Mouse (Mus musculus) thymus, postnatal 10 days (tissue): Measurements from ENCODE around the gene Brf1.

Source experiments
- DNase-seq, 2 experiments: peaks; one replicate each; pipeline ENCODE4 v3.0.0; 2021; ENCODE audit warnings: low spot score in 2 of 2

Gene Brf1

GRCm38 (mm10) chr12:112976371-112977073 lies 24.0 kb downstream of the Brf1 start, which contains the start of gene Btbd6:
Gene Btbd6, plus strand, starts transcription at chr12:112976482.
- peak; percentile 86 to 88 for DNase-seq

- no peak for DNase-seq
These were observed 25.8 kb downstream of the Brf1 start for GRCm38 (mm10) chr12:112974736-112975135.

DNA sequence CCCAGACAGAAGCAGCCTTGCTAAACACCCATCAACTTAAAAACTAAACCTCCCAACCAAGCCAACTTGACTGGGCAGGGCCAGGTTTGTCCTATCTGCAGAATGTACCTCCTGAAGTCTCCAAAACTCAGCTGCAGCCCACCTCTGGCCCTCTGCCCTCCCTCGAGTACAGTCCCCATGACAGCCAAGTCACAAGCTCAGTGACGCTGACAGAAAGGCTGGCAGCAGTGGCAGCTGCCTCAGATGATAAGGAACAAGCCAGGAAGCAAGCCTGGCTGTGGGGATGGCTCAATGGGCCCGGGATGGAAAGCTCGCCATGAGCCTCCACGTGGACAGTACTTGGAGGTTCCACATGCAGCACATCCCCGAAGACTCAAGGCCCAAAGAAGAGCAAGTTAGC lies 30.9 kb downstream of the Brf1 start:
- DNase-seq = no peak

GRCm38 (mm10) chr12:112968943-112969342 lies 31.6 kb downstream of the Brf1 start:
- DNase-seq = no peak

- DNase-seq = no peak
These were observed 34.7 kb downstream of the Brf1 start for GRCm38 (mm10) chr12:112965783-112966182.

GRCm38 (mm10) chr12:112961872-112962271 lies 38.6 kb downstream of the Brf1 start:
- no peak for DNase-seq

GRCm38 (mm10) chr12:112961428-112961827 lies 39.1 kb downstream of the Brf1 start:
- no peak for DNase-seq

- DNase-seq = peak; percentile 43 to 50
These were observed 41.1 kb downstream of the Brf1 start for GRCm38 (mm10) chr12:112959421-112959820.

DNA sequence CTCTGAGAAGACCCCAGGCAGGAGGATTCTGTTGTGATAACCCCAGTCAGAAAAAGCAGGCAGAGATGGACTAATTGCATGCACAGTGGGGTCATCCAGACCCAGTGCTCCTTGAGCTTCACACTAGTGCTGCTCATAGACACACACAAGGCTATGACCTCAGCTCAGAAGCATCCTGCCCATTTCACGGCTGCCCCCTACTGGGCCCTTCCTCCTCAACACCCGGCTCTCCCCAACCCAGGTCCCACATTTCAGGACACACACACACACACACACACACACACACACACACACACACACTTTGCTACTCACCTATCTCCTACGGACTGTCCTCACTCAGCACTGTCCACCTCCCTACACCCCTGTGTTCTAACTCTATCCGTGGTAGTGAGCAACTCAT lies 42.2 kb downstream of the Brf1 start:
- peak; percentile 32 to 56 for DNase-seq

DNA sequence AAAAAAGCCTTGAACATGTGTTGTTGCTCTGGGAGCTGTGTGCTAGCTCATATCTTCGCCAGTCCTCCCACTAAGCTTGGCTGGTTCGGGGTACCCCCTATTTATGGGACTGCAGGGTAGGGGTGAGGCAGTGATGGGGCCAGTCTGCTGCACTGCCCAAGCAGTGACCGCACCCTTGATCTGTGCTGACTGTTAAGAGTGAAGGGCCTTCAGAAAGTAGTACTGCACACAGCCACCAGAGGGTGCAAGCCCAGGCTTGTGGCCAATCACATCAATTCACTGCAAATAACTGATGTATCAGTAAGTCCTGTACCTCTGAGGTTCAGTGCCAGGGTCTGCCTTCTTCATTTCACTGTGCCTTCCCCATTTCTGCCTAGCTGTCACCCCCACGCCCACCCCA lies 44.7 kb downstream of the Brf1 start:
- peak; percentile 46 to 73 for DNase-seq

DNA sequence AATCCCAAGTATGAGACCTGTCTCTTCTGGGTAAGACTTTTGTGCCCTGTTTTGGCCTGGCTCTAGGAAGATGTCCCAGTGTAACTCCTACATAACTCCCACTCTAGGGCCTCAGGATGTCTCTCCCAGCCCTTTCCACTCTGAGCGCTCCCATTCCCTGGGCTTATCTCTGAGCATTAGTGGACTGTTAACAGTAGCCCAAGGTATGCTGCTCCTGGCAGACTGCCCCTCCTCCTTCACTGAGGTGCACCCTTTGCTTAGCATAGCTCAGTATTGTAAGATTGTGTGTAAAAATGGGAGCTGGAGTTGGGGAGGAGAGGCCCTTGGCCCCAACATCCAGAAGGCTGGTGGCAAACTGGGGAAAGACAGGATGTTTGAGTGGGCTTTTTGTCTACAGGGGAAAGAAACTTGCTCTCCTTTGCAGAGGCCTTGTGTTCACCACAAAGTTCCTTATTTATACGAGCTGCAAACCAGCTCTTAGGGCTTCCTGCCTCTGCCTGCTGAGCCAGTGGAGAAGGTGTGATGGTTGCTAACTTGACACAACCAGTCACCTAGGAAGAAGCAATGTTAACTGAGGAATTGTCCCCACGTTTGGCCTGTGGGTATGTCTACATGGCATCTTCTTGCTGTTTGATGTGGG lies 47.5 kb downstream of the Brf1 start:
- DNase-seq = no peak

GRCm38 (mm10) chr12:112952433-112952832 lies 48.1 kb downstream of the Brf1 start:
- no peak for DNase-seq

DNA sequence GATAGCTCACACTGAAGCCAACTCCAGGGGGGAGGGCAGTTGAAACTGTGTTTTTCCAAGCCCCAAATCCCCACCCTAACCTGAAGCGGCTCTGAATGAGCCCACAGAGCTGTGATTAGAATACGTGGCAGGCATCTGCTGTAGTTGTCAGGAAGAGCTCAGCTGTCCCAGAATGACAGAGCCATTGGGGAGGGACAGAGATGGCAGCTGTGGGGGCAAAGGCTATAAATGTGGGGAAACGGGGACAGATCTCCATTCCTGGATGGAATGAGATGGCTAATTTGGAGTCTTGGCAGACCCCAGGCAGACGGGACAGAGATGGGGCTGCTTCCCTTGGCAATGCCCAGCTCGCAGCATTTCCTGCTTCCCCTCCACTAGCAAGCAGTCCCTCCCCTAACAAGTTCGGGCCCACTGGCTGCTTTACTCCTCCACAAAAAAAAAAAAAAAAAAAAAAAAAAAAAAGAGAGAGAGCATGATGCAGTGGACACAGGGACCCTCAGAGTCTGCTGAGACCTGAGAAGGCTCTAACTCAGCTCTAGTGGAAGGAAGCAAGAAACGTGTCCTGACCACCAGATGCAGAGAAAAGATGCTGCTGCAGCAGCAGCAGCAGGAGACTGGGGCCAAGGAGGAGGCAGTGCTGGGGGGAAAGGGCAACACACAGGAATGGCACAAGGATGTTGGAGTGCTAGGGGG lies 49.2 kb downstream of the Brf1 start:
- no peak for DNase-seq

DNA sequence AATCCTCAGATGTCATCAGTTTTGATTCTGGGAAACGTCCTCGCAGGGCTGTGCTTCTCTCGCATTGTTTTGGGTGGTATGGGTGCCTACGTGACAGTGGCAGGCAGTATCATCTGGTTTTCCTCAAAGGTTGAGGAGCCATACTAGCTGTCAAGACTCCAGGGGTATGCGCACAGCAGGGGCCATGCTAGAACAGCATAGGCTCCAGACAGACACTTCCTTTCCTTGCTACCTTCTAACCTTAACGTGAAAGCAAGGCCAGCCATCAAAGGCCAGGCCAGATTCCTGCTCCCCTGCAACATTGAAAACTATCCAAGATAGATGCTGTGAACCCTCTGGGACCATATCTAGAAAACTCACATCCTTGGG lies 49.8 kb downstream of the Brf1 start:
- DNase-seq = no peak

- peak; percentile 66 to 73 for DNase-seq
These were observed 50.3 kb downstream of the Brf1 start for GRCm38 (mm10) chr12:112950040-112950760.

GRCm38 (mm10) chr12:112947307-112947706 lies 53.2 kb downstream of the Brf1 start:
- DNase-seq = peak in 1 of 2 experiments; percentile 52

DNA sequence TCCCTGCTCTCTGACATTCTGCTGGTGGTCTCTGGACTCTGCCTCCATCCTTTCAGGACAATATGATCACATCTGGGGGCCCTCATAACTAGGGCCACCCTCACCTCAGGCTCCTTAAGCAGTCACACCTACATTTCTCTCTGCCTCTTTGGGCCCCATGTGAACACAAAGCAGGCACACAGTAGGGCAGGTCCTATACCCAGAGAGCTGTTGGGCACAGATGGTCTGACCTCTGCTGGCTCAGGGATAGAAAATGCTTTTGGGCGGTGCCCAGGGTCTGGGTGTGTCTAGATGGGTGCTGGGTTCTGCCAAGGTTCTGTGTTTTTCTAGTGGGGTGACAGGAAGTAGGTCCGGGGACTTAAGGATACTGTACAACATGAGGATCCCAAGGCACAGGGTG lies 56.8 kb downstream of the Brf1 start:
- DNase-seq = no peak

- DNase-seq = peak; percentile 67 to 70
These were observed 58.5 kb downstream of the Brf1 start, which contains the start of gene Nudt14 for GRCm38 (mm10) chr12:112941776-112942713. Gene Nudt14, minus strand, starts transcription at chr12:112942124.

GRCm38 (mm10) chr12:112941156-112941775 lies 59.2 kb downstream of the Brf1 start:
- no peak for DNase-seq

GRCm38 (mm10) chr12:112940710-112941109 lies 59.8 kb downstream of the Brf1 start:
- no peak for DNase-seq
